ENCODE assay signal across 10 mouse cellular contexts in genomic region chr6:52233546-52234427, GRCm38 (mm10). TPM values are rescaled to one million over a fixed set of nuclear protein-coding genes. Genes with fewer than 3 reads are reported as not detected.
DNase-seq lines count a peak whose midpoint lies in the region; ATAC-seq and TF ChIP-seq lines count a peak whose summit lies in the region.
"Had no signal": no experiment of that assay in that cellular context is flagged by ENCODE, and none has a peak within 500 bp of the region (broad histone marks: within the 10 kb centered on the region; RNA-seq: fewer than 3 reads in every experiment).

No protein-coding gene starts in this region.

- 0 out of 2 replicates have a peak, but pooled peaks have one; percentile 11 for TF ChIP-seq POLR2A in embryonic fibroblast, embryonic 13.5 days (IDR thresholded peaks at IDR 0.05; ENCODE audit: low read depth, low read length)

- no peak overlapping the region for H3K4me2 ChIP-seq in lung, postnatal 0 days (replicated peaks; ENCODE audit: low read depth, low read length)
- H3K4me2 ChIP-seq in stomach, embryonic 15.5 days: no peak overlapping the region

- no peak overlapping the region; the same call in 1 of the 2 replicates for H3K4me3 ChIP-seq in lung, postnatal 0 days (ENCODE audit: low read depth, low read length)
- peak overlapping the region; percentile 52 for H3K4me3 ChIP-seq in embryonic fibroblast, embryonic 13.5 days (ENCODE audit: insufficient read depth, low read length)
- H3K4me3 ChIP-seq in stomach, embryonic 15.5 days (replicated peaks): 0 out of 2 replicates have a peak overlapping the region, but pooled peaks have one; percentile 10

- 2% methylated on average over 63 of the region's 70 CpGs for WGBS in lung, postnatal 0 days
- 1% methylated on average over 70 of the region's 70 CpGs for WGBS in stomach, embryonic 15.5 days

- no peak for DNase-seq in lung, postnatal 0 days (ENCODE audit: low spot score)
- DNase-seq in lung, postnatal 10 days: no peak
- peak; percentile 95 for DNase-seq in kidney, postnatal 10 days
- DNase-seq in cerebellum, postnatal 4 days (ENCODE audit: low spot score in 2 of 2): no peak
- DNase-seq in right cerebral cortex, postnatal 4 days: no peak
- DNase-seq in left cerebral cortex, adult 9 months (ENCODE audit: low spot score in 2 of 2): no peak

- TF ChIP-seq CTCF in lung, postnatal 0 days (IDR thresholded peaks at IDR 0.05): no peak
- TF ChIP-seq CTCF in embryonic fibroblast, embryonic 13.5 days (IDR thresholded peaks at IDR 0.05; ENCODE audit: borderline replicate concordance, insufficient read depth, low read length): no peak

- no peak overlapping the region for H3K27ac ChIP-seq in lung, postnatal 0 days (ENCODE audit: low read length)
- H3K27ac ChIP-seq in embryonic fibroblast, embryonic 13.5 days (ENCODE audit: insufficient read depth, low read length): peak overlapping the region; percentile 38
- no peak overlapping the region for H3K27ac ChIP-seq in stomach, embryonic 15.5 days
- H3K27ac ChIP-seq: liver, embryonic 14.5 days had no signal

- no peaks in the 10 kb centered on the region for H3K36me3 ChIP-seq in lung, postnatal 0 days (ENCODE audit: insufficient read depth, low read length)
- no peaks in the 10 kb centered on the region for H3K36me3 ChIP-seq in stomach, embryonic 15.5 days

- ATAC-seq in lung, postnatal 0 days: peak; percentile 19; the same call in 1 of the 2 replicates
- no peak for ATAC-seq in stomach, embryonic 15.5 days (ENCODE audit: insufficient read depth, low FRiP score, low read depth)

- H3K4me1 ChIP-seq in lung, postnatal 0 days (ENCODE audit: insufficient read depth, low read depth, low read length): no peaks in the 10 kb centered on the region
- H3K4me1 ChIP-seq in embryonic fibroblast, embryonic 13.5 days (ENCODE audit: control insufficient read depth, insufficient read depth, low read length): no peaks in the 10 kb centered on the region
- H3K4me1 ChIP-seq in stomach, embryonic 15.5 days: 0 out of 2 replicates have a peak, but pooled peaks cover 6% of the 10 kb centered on the region

- H3K27me3 ChIP-seq in lung, postnatal 0 days (replicated peaks; ENCODE audit: insufficient read depth, low read length): peaks cover 91% of the 10 kb centered on the region
- H3K27me3 ChIP-seq in stomach, embryonic 15.5 days (replicated peaks): peaks cover 95% of the 10 kb centered on the region

- H3K9me3 ChIP-seq in lung, postnatal 0 days (ENCODE audit: low read length): no peaks in the 10 kb centered on the region
- no peaks in the 10 kb centered on the region for H3K9me3 ChIP-seq in stomach, embryonic 15.5 days

- no peak for TF ChIP-seq EP300 in lung, postnatal 0 days (IDR thresholded peaks at IDR 0.05)

- no peak overlapping the region for H3K9ac ChIP-seq in lung, postnatal 0 days (replicated peaks; ENCODE audit: low read depth)
- H3K9ac ChIP-seq in stomach, embryonic 15.5 days: no peak overlapping the region
- H3K9ac ChIP-seq: liver, embryonic 14.5 days had no signal

RNA-seq across cellular contexts. Expression of gene Hoxa9, which starts 2.9 kb away (rescaled TPM):
- polyA plus RNA-seq in lung, postnatal 0 days (2015; fragmentation: Nextera tagmentation; extraction: Ambion mirVana): 0.06 and 0.07 TPM in 2 replicates
- polyA plus RNA-seq in embryonic fibroblast, embryonic 13.5 days (2011; ENCODE audit: insufficient read length, low read depth, missing spikeins): 9.9 and 13.6 TPM in 2 replicates
- 0.49 and 1.9 TPM in 2 replicates for polyA plus RNA-seq in stomach, embryonic 15.5 days (2015; fragmentation: Nextera tagmentation; extraction: Ambion mirVana)

RNA-seq across cellular contexts. Expression of gene Hoxa10, which starts 6.9 kb away (rescaled TPM):
- polyA plus RNA-seq in lung, postnatal 0 days (2015; fragmentation: Nextera tagmentation; extraction: Ambion mirVana): not detected in 2 replicates
- polyA plus RNA-seq in embryonic fibroblast, embryonic 13.5 days (2011; ENCODE audit: insufficient read length, low read depth, missing spikeins): 12.1 and 18.2 TPM in 2 replicates
- 1.3 and 2.7 TPM in 2 replicates for polyA plus RNA-seq in stomach, embryonic 15.5 days (2015; fragmentation: Nextera tagmentation; extraction: Ambion mirVana)
- polyA plus RNA-seq: spleen, adult 2 months had no signal

RNA-seq across cellular contexts. Expression of gene Hoxa11, which starts 11.8 kb away (rescaled TPM):
- polyA plus RNA-seq in lung, postnatal 0 days (2015; fragmentation: Nextera tagmentation; extraction: Ambion mirVana): not detected in 2 replicates
- 5.1 and 9.2 TPM in 2 replicates for polyA plus RNA-seq in embryonic fibroblast, embryonic 13.5 days (2011; ENCODE audit: insufficient read length, low read depth, missing spikeins)
- 0.18 and 0.59 TPM in 2 replicates for polyA plus RNA-seq in stomach, embryonic 15.5 days (2015; fragmentation: Nextera tagmentation; extraction: Ambion mirVana)
- polyA plus RNA-seq: liver, embryonic 14.5 days; spleen, adult 2 months had no signal

RNA-seq across cellular contexts. Expression of gene Hoxa7, which starts 12.1 kb away (rescaled TPM):
- polyA plus RNA-seq in lung, postnatal 0 days (2015; fragmentation: Nextera tagmentation; extraction: Ambion mirVana): 7.5 and 8.7 TPM in 2 replicates
- 15.8 and 21.6 TPM in 2 replicates for polyA plus RNA-seq in embryonic fibroblast, embryonic 13.5 days (2011; ENCODE audit: insufficient read length, low read depth, missing spikeins)
- 7.6 and 12.1 TPM in 2 replicates for polyA plus RNA-seq in stomach, embryonic 15.5 days (2015; fragmentation: Nextera tagmentation; extraction: Ambion mirVana)

RNA-seq across cellular contexts. Expression of gene Gm28308, which starts 20.6 kb away (rescaled TPM):
- polyA plus RNA-seq in lung, postnatal 0 days (2015; fragmentation: Nextera tagmentation; extraction: Ambion mirVana): not detected in 2 replicates
- polyA plus RNA-seq in embryonic fibroblast, embryonic 13.5 days (2011; ENCODE audit: insufficient read length, low read depth, missing spikeins): 0.89 TPM in 1 of 2 replicates, not detected in the other
- not detected in 2 replicates for polyA plus RNA-seq in stomach, embryonic 15.5 days (2015; fragmentation: Nextera tagmentation; extraction: Ambion mirVana)
- polyA plus RNA-seq: liver, embryonic 14.5 days; spleen, adult 2 months had no signal
